Mouse (Mus musculus) small intestine, adult 2 months (tissue): Measurements from ENCODE around the gene Gnai2. TPM values are rescaled to one million over a fixed set of nuclear protein-coding genes. Genes with fewer than 3 reads are reported as not detected.

Experiments
- H3K27ac ChIP-seq: fragments of 200-500 bp; 2 replicates; pipeline ENCODE4 v1.5.1; 2012; ENCODE audit warnings: low read depth, low read length, control low read depth, inconsistent platforms; ENCODE audit not compliant: insufficient read depth
- H3K27me3 ChIP-seq: fragments of 200-500 bp; 2 replicates; pipeline ENCODE4 v1.6.1; 2012; ENCODE audit warnings: mild to moderate bottlenecking, moderate library complexity, low read length, inconsistent platforms; ENCODE audit not compliant: control insufficient read depth, insufficient read depth
- H3K36me3 ChIP-seq: fragments of 200-500 bp; 2 replicates; pipeline ENCODE4 v1.6.1; 2012; ENCODE audit warnings: mild to moderate bottlenecking, low read length, control low read depth, inconsistent platforms; ENCODE audit not compliant: control insufficient read depth, insufficient read depth
- H3K4me1 ChIP-seq: fragments of 200-500 bp; 2 replicates; pipeline ENCODE4 v1.6.1; 2012; ENCODE audit warnings: low read length, inconsistent platforms, mixed read lengths; ENCODE audit not compliant: control insufficient read depth, insufficient read depth, insufficient read length
- H3K4me3 ChIP-seq: fragments of 200-500 bp; 2 replicates; pipeline ENCODE4 v1.5.1; 2012; ENCODE audit warnings: low read depth, mild to moderate bottlenecking, control low read depth, inconsistent platforms, low read length, moderate library complexity
- CTCF ChIP-seq: fragments of 200-500 bp; IDR thresholded peaks from 2 replicates; pipeline ENCODE4 v1.5.1; 2012; ENCODE audit warnings: low read depth, mild to moderate bottlenecking, control low read depth, inconsistent platforms, low read length, moderate library complexity, mixed read lengths; ENCODE audit not compliant: insufficient replicate concordance, insufficient read length; ENCODE audit errors: extremely low read depth
- POLR2A ChIP-seq: fragments of 200-500 bp; IDR thresholded peaks from 2 replicates; pipeline ENCODE4 v1.6.1; 2012; ENCODE audit warnings: low read depth, mild to moderate bottlenecking, control low read depth, inconsistent platforms, low read length, moderate library complexity
- WGBS: fragments of 180-500 bp; shearing (Covaris S2); methylation state at CpG from one replicate; pipeline ENCODE4 v1.1.7; 2018; 5-methylcytosine and 5-hydroxymethylcytosine counted together
- polyA plus RNA-seq: library from polyadenylated mRNA; depleted of rRNA; stranded (reverse); fragments of >200 nt; gene quantifications from 2 replicates; pipeline ENCODE4 v1.2.3, GENCODE M21; 2012

The Gnai2 gene
- polyA plus RNA-seq, 1 experiment: 501 TPM

DNA sequence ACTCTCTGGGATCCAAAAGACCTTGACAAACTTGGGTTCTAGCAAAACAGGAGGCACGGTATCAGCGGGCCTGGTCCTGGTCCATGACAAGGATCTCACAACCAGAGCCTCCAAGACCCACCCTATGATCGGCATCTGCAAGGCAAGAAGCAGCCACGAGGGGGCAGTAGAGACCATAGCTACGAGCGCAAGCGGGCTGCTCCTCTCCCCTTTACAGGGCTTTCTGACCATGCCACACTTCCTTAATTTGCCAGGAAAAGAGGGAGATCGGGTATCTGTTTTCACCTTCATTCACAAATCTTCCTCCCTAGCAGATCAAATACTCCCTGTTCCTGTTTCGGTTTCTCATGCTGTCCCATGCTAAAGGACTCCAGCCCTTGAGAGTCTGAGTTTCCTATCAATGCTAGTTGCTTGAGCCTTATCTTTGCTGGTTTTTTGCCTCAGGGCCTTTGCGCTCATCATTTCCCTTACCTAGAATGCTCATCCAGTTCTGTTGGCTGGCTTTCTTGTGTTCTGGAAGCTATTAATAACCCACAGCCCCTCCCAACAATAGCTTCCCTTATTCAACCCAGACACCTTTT, 33.0 kb downstream of the Gnai2 start:
- WGBS: 4% methylated on average over 10 of the region's 10 CpGs
- H3K4me3 ChIP-seq: no peak overlapping the region
- H3K27ac ChIP-seq: peak overlapping the region; percentile 15
- peaks cover 22% of the 10 kb centered on the region for H3K36me3 ChIP-seq
- TF ChIP-seq CTCF: peak; percentile 99
- TF ChIP-seq POLR2A: no peak
- no peaks in the 10 kb centered on the region for H3K27me3 ChIP-seq
- peaks cover 53% of the 10 kb centered on the region for H3K4me1 ChIP-seq

DNA sequence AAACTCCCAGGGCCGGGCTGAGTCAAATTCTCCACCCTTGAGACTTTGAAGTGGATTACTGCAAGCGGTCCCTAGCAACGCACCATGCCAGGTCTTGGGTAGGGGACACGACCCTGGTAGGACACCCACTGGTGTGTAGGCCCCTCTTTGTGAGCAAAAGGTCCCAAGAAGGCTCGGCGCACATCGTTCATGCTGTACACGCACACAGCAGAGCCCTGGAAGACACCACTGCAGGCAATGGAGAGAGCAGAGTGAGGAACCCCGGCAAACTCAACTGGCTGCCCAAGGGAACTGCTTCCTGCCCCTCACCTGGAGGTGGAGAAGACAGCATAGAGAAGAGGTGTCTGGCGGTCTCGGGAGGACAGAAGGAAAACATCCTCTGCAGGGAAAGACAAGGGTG, 33.9 kb downstream of the Gnai2 start:
- peaks cover 22% of the 10 kb centered on the region for H3K36me3 ChIP-seq
- H3K27me3 ChIP-seq: no peaks in the 10 kb centered on the region
- WGBS: 80% methylated on average over 11 of the region's 11 CpGs
- peaks cover 50% of the 10 kb centered on the region for H3K4me1 ChIP-seq
- peak overlapping the region; percentile 52; the same call in 1 of the 2 replicates for H3K27ac ChIP-seq
- TF ChIP-seq CTCF (no peak), POLR2A (no peak)
- H3K4me3 ChIP-seq: peak overlapping the region; percentile 9

DNA sequence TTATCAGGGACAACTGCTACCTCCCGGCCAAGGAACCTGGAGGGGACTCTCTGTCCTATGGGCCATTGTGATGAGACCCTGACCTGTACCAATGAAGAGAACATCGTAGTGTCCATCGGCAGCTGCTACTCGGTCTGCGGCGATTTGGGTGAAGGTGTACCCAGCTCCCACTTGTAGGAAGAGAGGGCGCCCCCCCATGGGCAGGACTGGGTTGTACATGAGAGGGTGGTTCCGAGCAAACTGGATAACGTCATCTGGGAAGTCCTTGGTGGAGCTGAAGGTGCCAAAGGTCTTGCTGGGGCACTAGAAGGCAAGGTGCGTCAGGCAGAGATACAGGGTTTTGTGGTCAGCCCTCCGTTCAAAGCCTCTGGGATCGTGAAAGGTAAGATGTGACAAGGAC, 34.4 kb downstream of the Gnai2 start:
- TF ChIP-seq POLR2A (no peak), CTCF (peak; percentile 67; the same call in 1 of the 2 replicates)
- Histone ChIP-seq H3K27ac (peak overlapping the region; percentile 52; the same call in 1 of the 2 replicates), H3K4me1 (peaks cover 50% of the 10 kb centered on the region), H3K27me3 (no peaks in the 10 kb centered on the region), H3K4me3 (peak overlapping the region; percentile 9), H3K36me3 (peaks cover 22% of the 10 kb centered on the region)
- WGBS: 66% methylated on average over 12 of the region's 12 CpGs

DNA sequence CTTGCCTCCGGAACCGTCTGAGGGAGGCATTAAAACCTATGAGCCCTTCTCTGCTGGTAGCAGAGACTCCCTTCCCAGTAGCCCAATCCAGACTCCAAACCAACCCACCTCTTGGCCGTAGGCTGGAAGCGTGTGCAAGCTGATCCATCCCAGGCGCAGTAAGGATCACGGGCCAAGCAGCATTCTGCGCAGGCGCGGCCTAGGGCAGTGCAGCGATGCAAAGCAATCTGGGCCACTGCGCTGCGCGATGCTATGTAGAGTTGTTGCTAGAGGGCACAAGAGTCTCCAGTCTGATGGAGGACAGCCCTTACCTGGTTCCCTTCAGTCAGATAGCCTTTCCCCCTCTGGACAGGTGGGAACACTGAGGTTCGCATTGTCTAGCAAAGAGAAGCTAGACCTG, 35.3 kb downstream of the Gnai2 start:
- TF ChIP-seq POLR2A (no peak), CTCF (no peak)
- peaks cover 22% of the 10 kb centered on the region for H3K36me3 ChIP-seq
- H3K4me1 ChIP-seq: peaks cover 45% of the 10 kb centered on the region
- WGBS: 89% methylated on average over 14 of the region's 14 CpGs
- no peaks in the 10 kb centered on the region for H3K27me3 ChIP-seq
- H3K4me3 ChIP-seq: peak overlapping the region; percentile 1; the same call in 1 of the 2 replicates
- peak overlapping the region; percentile 44; the same call in 1 of the 2 replicates for H3K27ac ChIP-seq

DNA sequence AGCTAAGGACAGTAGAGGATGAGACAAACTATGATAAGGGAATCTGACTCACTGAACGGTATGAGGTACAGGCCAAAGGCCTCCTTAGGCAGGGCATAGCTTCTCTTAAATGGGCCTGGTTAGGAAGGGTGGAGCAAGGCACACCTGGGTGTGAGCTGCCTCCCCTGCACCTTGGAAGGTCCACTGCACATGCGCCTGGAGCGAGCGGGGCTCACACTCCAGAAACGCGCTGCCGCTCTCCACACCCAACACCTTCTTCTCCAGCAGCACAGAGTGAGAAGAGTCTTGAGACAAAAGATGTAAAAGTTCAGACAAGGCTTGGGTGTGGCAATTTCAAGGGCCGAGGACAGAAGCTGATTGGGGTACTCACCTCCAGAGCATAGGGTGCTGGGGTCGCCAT, 35.7 kb downstream of the Gnai2 start:
- Histone ChIP-seq H3K36me3 (peaks cover 22% of the 10 kb centered on the region), H3K4me1 (peaks cover 45% of the 10 kb centered on the region), H3K27ac (peak overlapping the region; percentile 45; the same call in 1 of the 2 replicates), H3K27me3 (no peaks in the 10 kb centered on the region), H3K4me3 (no peak overlapping the region)
- TF ChIP-seq POLR2A: no peak
- no peak for TF ChIP-seq CTCF
- WGBS: 67% methylated on average over 9 of the region's 9 CpGs

DNA sequence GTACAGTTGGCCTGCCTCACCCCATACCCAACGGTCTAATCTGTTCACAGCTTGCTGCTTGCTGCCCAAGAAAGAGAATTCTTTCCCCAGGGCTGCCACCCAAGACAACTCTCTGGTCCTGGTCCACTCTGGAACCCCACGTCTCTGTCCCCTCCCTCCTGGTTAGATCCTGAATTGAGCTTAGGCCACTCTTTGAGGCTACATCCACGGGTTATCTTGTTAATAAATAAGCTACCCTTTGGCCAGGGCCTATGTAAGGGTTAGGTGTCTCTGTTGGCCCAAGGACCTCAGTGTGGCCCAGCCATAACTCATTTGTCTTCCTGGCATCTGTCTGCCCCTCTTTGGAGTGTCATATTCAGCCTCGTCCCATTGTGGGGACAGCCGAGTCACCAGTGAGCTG, 36.8 kb downstream of the Gnai2 start:
- H3K4me1 ChIP-seq: peaks cover 39% of the 10 kb centered on the region
- peaks cover 28% of the 10 kb centered on the region for H3K36me3 ChIP-seq
- H3K4me3 ChIP-seq: no peak overlapping the region
- peak overlapping the region; percentile 45 for H3K27ac ChIP-seq
- TF ChIP-seq POLR2A: no peak
- TF ChIP-seq CTCF: no peak
- no peaks in the 10 kb centered on the region for H3K27me3 ChIP-seq
- 54% methylated on average over 5 of the region's 5 CpGs for WGBS

DNA sequence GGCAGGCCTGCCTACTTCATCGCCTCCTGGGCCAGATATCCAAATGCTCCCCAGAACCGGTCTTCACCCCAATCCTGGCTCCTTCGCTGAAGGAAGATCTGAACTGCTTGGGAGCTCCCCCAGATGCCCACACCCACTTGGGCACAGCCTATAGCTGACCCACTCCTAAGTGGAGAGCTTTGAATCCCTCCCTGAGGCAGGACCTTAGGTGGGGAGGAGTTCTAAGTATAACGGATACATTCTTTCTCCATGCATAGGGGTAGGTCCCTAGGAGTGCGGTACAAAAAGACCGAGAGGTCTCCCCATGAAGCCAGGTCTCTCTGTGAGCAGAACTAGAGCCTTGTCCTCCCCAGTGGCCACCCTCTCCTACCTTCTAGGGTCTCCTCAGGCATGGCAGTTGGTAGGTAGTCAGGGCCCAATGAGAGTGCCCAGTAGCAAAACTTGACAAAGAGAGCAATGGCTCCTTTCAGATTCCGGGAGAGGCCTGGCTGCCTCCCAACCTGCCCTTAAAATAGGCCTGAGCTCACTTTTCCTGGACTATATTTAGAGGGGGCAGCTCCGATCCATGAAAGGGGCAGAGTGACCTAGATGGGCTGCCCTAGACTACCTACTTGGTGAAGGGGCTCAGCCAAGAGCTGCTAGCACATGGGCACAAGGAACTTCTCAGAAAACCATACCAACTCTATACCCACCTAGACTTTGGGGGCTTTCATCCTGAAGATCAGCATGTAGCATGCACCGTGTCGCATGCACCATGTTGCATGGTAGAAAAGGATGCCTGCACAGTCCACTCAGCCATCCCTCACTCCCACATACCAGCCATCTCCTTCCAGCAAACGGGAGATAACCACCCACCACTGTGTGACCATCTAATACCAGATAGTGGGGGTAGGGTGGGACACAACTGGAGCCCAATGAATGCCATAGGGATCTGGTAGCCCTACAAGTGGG, 38.3 kb downstream of the Gnai2 start:
- no peaks in the 10 kb centered on the region for H3K27me3 ChIP-seq
- H3K4me1 ChIP-seq: peaks cover 32% of the 10 kb centered on the region
- no peak overlapping the region for H3K4me3 ChIP-seq
- no peak overlapping the region for H3K27ac ChIP-seq
- WGBS: 80% methylated on average over 11 of the region's 11 CpGs
- no peak for TF ChIP-seq POLR2A
- TF ChIP-seq CTCF: no peak
- peaks cover 35% of the 10 kb centered on the region for H3K36me3 ChIP-seq
